Mouse (Mus musculus) neural tube, embryonic 15.5 days (tissue): Measurements from ENCODE around the gene Scmh1. TPM values are rescaled to one million over a fixed set of nuclear protein-coding genes. Genes with fewer than 3 reads are reported as not detected.

Experiments
- ATAC-seq: fragments of 200-750 bp; cut with Nextera tagmentation; 2 replicates; pipeline ENCODE4 v1.8.0; 2017; ENCODE audit warnings: mild to moderate bottlenecking, moderate TSS enrichment, moderate library complexity; ENCODE audit not compliant: low FRiP score
- H3K27ac ChIP-seq: fragments of 300-500 bp; sonication (generic); replicated peaks from 2 replicates; pipeline ENCODE4 v1.5.1; 2015; ENCODE audit warnings: mild to moderate bottlenecking, inconsistent platforms
- H3K27me3 ChIP-seq: fragments of 300-500 bp; sonication (generic); replicated peaks from 2 replicates; pipeline ENCODE4 v1.6.1; 2015; ENCODE audit warnings: inconsistent platforms
- H3K36me3 ChIP-seq: fragments of 300-500 bp; sonication (generic); 2 replicates; pipeline ENCODE4 v1.6.1; 2015; ENCODE audit warnings: inconsistent platforms
- H3K4me1 ChIP-seq: fragments of 300-500 bp; sonication (generic); 2 replicates; pipeline ENCODE4 v1.6.1; 2015; ENCODE audit warnings: inconsistent platforms
- H3K4me2 ChIP-seq: fragments of 300-500 bp; sonication (generic); 2 replicates; pipeline ENCODE4 v1.6.1; 2015; ENCODE audit warnings: inconsistent platforms, mild to moderate bottlenecking, moderate library complexity
- H3K4me3 ChIP-seq: fragments of 300-500 bp; sonication (generic); replicated peaks from 2 replicates; pipeline ENCODE4 v1.5.1; 2015; ENCODE audit warnings: mild to moderate bottlenecking, inconsistent platforms
- H3K9ac ChIP-seq: fragments of 300-500 bp; sonication (generic); replicated peaks from 2 replicates; pipeline ENCODE4 v1.6.1; 2015; ENCODE audit warnings: mild to moderate bottlenecking, inconsistent platforms
- H3K9me3 ChIP-seq: fragments of 300-500 bp; sonication (generic); replicated peaks from 2 replicates; pipeline ENCODE4 v1.6.1; 2016; ENCODE audit warnings: inconsistent platforms
- WGBS: fragments of 180-500 bp; shearing (Covaris S2); methylation state at CpG from one replicate; pipeline ENCODE4 v1.1.7; 2015; ENCODE audit warnings: mixed read lengths; 5-methylcytosine and 5-hydroxymethylcytosine counted together
- polyA plus RNA-seq: library from polyadenylated mRNA; unstranded; fragments of >200 nt; fragmentation: Nextera tagmentation; extraction: Ambion mirVana; gene quantifications from 2 replicates; pipeline ENCODE4 v1.2.1, GENCODE M21; 2015

Scmh1 gene
- polyA plus RNA-seq, 1 experiment from 2014 or later: 80.4 TPM

DNA sequence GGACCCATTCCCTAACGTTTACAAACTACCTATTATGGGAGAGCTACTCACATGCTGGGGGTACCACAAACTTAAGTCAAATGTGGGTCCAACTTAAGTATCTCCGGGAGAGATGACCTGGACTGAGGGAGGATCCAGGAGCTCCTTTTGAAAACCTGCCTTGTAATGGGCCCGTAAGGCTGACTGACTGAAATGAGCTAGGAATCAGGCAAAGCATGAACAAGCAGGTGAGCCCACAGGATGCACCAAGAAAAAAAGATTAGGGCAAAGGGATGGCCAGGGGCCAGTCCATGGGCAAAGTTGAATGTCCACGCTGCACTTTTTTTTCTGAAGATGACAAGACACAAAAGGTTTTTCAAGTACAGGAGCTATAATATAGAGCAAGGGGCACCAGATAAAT, 163.9 kb downstream of the Scmh1 start:
- WGBS: 3% methylated on average over 4 of the region's 4 CpGs
- no peak for ATAC-seq

DNA sequence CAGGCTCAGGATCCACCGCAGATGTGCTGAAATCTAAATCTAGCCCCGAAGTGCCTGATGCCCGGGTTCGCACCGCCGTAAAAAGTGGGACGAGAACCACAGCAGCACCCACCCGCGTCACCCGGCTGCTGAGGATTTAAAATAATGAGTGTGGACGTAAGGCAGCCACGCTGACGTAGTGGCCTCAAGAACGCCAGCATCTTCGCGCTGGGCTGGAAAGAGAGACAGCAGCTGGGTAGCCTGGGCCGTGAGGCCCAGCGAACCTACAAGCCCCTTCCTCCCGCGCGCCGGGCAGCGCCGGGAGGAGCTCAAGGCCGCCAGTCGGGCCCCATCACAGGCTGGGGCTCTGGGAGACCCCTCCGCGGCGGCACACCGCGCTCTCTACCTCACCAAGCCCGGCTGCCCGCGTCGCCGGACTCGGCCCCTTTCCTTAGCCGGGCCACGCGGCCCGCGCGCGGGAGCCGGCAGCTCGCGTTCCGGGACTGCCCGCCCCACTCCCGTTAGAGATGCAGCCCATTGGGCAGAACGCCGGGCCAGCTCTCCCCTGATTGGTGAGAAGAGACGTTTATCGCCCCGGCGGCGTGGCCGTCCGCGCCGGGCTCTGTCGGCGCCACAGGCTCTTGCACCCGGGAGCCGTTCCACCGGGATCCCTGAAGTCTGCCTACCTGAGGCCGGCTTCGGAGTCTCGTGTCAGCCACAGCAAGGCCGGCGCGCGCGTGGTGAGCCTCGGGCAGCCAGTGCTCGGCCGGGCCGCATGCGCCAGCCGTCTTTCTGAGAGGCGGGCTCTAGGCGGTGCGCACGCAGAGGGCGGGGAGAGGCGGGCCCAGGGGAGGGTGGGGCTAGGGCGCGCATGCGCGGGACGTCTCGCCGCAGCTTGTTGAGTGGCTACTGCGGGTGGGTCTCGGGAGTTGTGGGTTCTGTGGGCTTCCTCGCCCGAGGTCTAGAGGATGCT, 164.7 kb downstream of the Scmh1 start, which contains the start of gene Ctps:
TSS of gene Ctps (minus strand) at position 791 of the 952 bp plus-strand sequence.
- Histone ChIP-seq H3K9ac (peak within 1 kb of the TSS; percentile 86), H3K27me3 (no peaks in the 10 kb centered on the region), H3K4me2 (peak within 1 kb of the TSS; percentile 75), H3K4me1 (peaks cover 28% of the 10 kb centered on the region), H3K9me3 (no peaks in the 10 kb centered on the region), H3K27ac (peak within 1 kb of the TSS; percentile 97), H3K4me3 (peak within 1 kb of the TSS; percentile 69), H3K36me3 (peaks cover 5% of the 10 kb centered on the region; the same call in 1 of the 2 replicates)
- WGBS: under 1% methylated on average over 95 of the region's 97 CpGs
- ATAC-seq: peak; percentile 98

More for the DNA sequence above, 163.9 kb downstream of the Scmh1 start:
- Histone ChIP-seq H3K4me1 (peaks cover 28% of the 10 kb centered on the region), H3K9me3 (no peaks in the 10 kb centered on the region), H3K4me3 (peak overlapping the region; percentile 69), H3K27ac (peak overlapping the region; percentile 97), H3K9ac (peak overlapping the region; percentile 86), H3K36me3 (peaks cover 12% of the 10 kb centered on the region), H3K27me3 (no peaks in the 10 kb centered on the region), H3K4me2 (peak overlapping the region; percentile 75)

DNA sequence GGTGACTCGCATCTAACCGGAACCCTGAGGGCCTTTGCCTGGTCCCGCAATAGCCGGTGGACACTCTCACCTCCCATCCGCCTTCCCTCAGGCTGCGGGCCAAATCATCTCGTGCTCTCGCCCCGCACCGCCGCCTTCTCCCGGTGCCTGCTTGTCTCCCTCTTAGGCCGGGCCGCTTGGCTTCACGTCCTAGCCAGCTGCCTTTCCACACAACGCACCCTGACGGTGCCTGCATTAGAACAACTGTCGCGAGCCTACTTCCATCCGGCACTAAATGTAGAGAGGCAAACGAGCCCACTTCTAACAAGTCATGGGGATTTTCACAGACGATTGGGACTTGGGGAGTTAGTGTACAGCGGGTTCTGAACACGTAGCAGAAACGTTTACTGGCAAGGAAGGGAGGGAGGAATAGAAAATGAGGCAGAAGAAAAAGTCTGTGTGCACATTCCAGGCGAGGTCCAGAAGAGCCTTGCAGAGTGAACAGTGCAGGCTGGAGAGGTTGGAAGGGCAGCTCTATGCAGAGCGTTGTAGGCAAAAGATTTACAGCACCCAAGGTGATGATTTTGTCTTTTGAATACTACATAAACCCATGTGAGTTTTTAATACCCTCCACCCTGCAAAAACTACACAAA, 165.5 kb downstream of the Scmh1 start:
- under 1% methylated on average over 27 of the region's 27 CpGs for WGBS
- peak overlapping the region; percentile 75 for H3K4me2 ChIP-seq
- H3K4me1 ChIP-seq: peaks cover 28% of the 10 kb centered on the region
- H3K27me3 ChIP-seq: no peaks in the 10 kb centered on the region
- H3K9me3 ChIP-seq: no peaks in the 10 kb centered on the region
- peak overlapping the region; percentile 97 for H3K27ac ChIP-seq
- peak overlapping the region; percentile 69 for H3K4me3 ChIP-seq
- peak overlapping the region; percentile 86 for H3K9ac ChIP-seq
- ATAC-seq: peak; percentile 74
- 0 out of 2 replicates have a peak, but pooled peaks cover 2% of the 10 kb centered on the region for H3K36me3 ChIP-seq

DNA sequence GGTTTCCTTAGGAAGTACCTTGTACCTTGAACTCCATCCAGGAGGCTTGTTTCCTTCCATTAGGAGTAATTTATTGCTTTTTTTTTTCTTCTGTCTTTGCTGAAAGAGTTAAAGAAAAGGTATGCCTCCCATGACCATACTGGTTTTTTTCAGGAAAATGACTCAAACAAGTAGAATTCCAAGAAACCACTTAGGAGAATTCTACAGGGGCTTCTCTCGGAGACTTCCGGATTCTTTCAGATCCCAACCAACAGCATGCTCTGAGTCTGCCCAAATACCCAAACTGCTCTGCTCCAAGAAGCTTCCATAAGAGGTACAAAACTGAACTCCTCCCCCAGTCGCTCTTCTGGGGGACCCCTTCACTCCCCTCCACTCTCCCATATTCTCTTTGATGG, 166.0 kb downstream of the Scmh1 start:
- WGBS: 85% methylated on average over 3 of the region's 3 CpGs
- ATAC-seq: no peak
- Histone ChIP-seq H3K27ac (peak overlapping the region; percentile 97), H3K9ac (0 out of 2 replicates have a peak overlapping the region, but pooled peaks have one; percentile 86), H3K4me1 (peaks cover 28% of the 10 kb centered on the region), H3K9me3 (no peaks in the 10 kb centered on the region), H3K36me3 (no peaks in the 10 kb centered on the region), H3K27me3 (no peaks in the 10 kb centered on the region), H3K4me2 (peak overlapping the region; percentile 75), H3K4me3 (peak overlapping the region; percentile 69)

GRCm38 (mm10) chr4:120571691-120572090, 166.6 kb downstream of the Scmh1 start:
- Histone ChIP-seq H3K4me2 (no peak overlapping the region), H3K9ac (no peak overlapping the region), H3K27ac (no peak overlapping the region), H3K27me3 (no peaks in the 10 kb centered on the region), H3K4me1 (peaks cover 28% of the 10 kb centered on the region), H3K9me3 (no peaks in the 10 kb centered on the region), H3K36me3 (no peaks in the 10 kb centered on the region), H3K4me3 (no peak overlapping the region)
- 59% methylated on average over 3 of the region's 3 CpGs for WGBS
- ATAC-seq: no peak

Other genes starting within 250 kb of the Scmh1 start
- 0.14 and 1.3 TPM in 2 replicates for gene Edn2, start 244.1 kb upstream of the Scmh1 start, polyA plus RNA-seq
- 0.63 and 1.0 TPM in 2 replicates for gene Foxo6, start 117.9 kb upstream of the Scmh1 start, polyA plus RNA-seq
- gene Slfnl1, start 127.0 kb downstream of the Scmh1 start, polyA plus RNA-seq: not detected in 2 replicates
- gene Ctps, start 165.0 kb downstream of the Scmh1 start, polyA plus RNA-seq: 80.2 and 81.1 TPM in 2 replicates
- not detected in 2 replicates for gene Gm8439, start 183.5 kb downstream of the Scmh1 start, polyA plus RNA-seq